Mouse (Mus musculus) liver, embryonic 11.5 days (tissue): ENCODE results near the gene Calcb. TPM values are rescaled to one million over a fixed set of nuclear protein-coding genes. Genes with fewer than 3 reads are reported as not detected.
"Not testable (repeated sequence)": the region's sequence is repeated elsewhere in the genome, so short reads cannot be mapped to it uniquely, and the experiment has no call there.

Source experiments
- ATAC-seq: fragments of 200-750 bp; cut with Nextera tagmentation; replicated peaks from 2 replicates; pipeline ENCODE4 v1.8.0; 2017; ENCODE audit warnings: moderate number of reproducible peaks, mild to moderate bottlenecking, moderate TSS enrichment, moderate library complexity; ENCODE audit not compliant: low FRiP score
- DNase-seq: peaks from one replicate; pipeline ENCODE4 v3.0.0-alpha.2; 2017; ENCODE audit warnings: low spot score
- H3K27ac ChIP-seq: fragments of 300-500 bp; sonication (generic); 2 replicates; pipeline ENCODE4 v1.5.1; 2014; ENCODE audit warnings: mild to moderate bottlenecking, low read depth, low read length, control low read depth
- H3K27me3 ChIP-seq: fragments of 300-500 bp; sonication (generic); replicated peaks from 2 replicates; pipeline ENCODE4 v1.6.1; 2014; ENCODE audit warnings: low read length, mixed read lengths; ENCODE audit not compliant: control insufficient read depth, insufficient read depth
- H3K36me3 ChIP-seq: fragments of 300-500 bp; sonication (generic); 2 replicates; pipeline ENCODE4 v1.6.1; 2014; ENCODE audit warnings: mild to moderate bottlenecking, low read length, moderate library complexity, mixed read lengths; ENCODE audit not compliant: control insufficient read depth, insufficient read depth
- H3K4me1 ChIP-seq: fragments of 300-500 bp; sonication (generic); replicated peaks from 2 replicates; pipeline ENCODE4 v1.6.1; 2014; ENCODE audit warnings: low read length, mixed read lengths; ENCODE audit not compliant: control insufficient read depth, insufficient read depth
- H3K4me2 ChIP-seq: fragments of 300-500 bp; sonication (generic); 2 replicates; pipeline ENCODE4 v1.6.1; 2014; ENCODE audit warnings: mild to moderate bottlenecking, control low read depth, moderate library complexity
- H3K4me3 ChIP-seq: fragments of 300-500 bp; sonication (generic); 2 replicates; pipeline ENCODE4 v1.5.1; 2014; ENCODE audit warnings: low read depth, low read length, control low read depth
- H3K9ac ChIP-seq: fragments of 300-500 bp; sonication (generic); 2 replicates; pipeline ENCODE4 v1.6.1; 2014; ENCODE audit warnings: low read depth, low read length, control low read depth
- H3K9me3 ChIP-seq: fragments of 300-500 bp; sonication (generic); 2 replicates; pipeline ENCODE4 v1.6.1; 2016; ENCODE audit warnings: low read length, inconsistent platforms, mixed read lengths; ENCODE audit not compliant: control insufficient read depth
- WGBS: fragments of 180-500 bp; shearing (Covaris S2); extraction: QIAGEN DNeasy Blood & Tissue Kit; methylation state at CpG from one replicate; pipeline ENCODE4 v1.1.7; 2014; 5-methylcytosine and 5-hydroxymethylcytosine counted together
- polyA plus RNA-seq: library from polyadenylated mRNA; unstranded; fragments of >200 nt; fragmentation: Nextera tagmentation; extraction: Ambion mirVana; gene quantifications from 2 replicates; pipeline ENCODE4 v1.2.1, GENCODE M21; 2014

Calcb gene
- polyA plus RNA-seq, 1 experiment from 2014 or later = not detected

GRCm38 (mm10) chr7:114719381-114720131, 1.1 kb downstream of the Calcb start:
- no peaks in the 10 kb centered on the region for H3K36me3 ChIP-seq
- peak overlapping the region; percentile 9; the same call in 1 of the 2 replicates for H3K4me2 ChIP-seq
- DNase-seq (no peak), ATAC-seq (0 out of 2 replicates have a peak, but pooled peaks have one; percentile 18)
- H3K27ac ChIP-seq = no peak overlapping the region
- 6% methylated on average over 17 of the region's 17 CpGs for WGBS
- H3K9ac ChIP-seq = no peak overlapping the region
- H3K4me3 ChIP-seq = no peak overlapping the region
- no peaks in the 10 kb centered on the region for H3K4me1 ChIP-seq
- H3K9me3 ChIP-seq = no peaks in the 10 kb centered on the region
- peaks cover 36% of the 10 kb centered on the region for H3K27me3 ChIP-seq

- WGBS = 60% methylated on average over 4 of the region's 4 CpGs
- H3K4me2 ChIP-seq, H3K4me1 ChIP-seq, H3K4me3 ChIP-seq, H3K27me3 ChIP-seq, DNase-seq, ATAC-seq, H3K9me3 ChIP-seq, H3K9ac ChIP-seq, H3K36me3 ChIP-seq, H3K27ac ChIP-seq: not testable (repeated sequence)
Observed at GRCm38 (mm10) chr7:114729696-114730095, 11.3 kb downstream of the Calcb start.

GRCm38 (mm10) chr7:114731175-114731574, 12.7 kb downstream of the Calcb start:
- DNase-seq (no peak), ATAC-seq (no peak)
- Histone ChIP-seq H3K36me3 (no peaks in the 10 kb centered on the region), H3K4me2 (no peak overlapping the region), H3K4me1 (no peaks in the 10 kb centered on the region), H3K9me3 (no peaks in the 10 kb centered on the region), H3K9ac (no peak overlapping the region), H3K4me3 (no peak overlapping the region), H3K27ac (no peak overlapping the region), H3K27me3 (no peaks in the 10 kb centered on the region)
- 65% methylated on average over 6 of the region's 6 CpGs for WGBS

- not testable (repeated sequence) for H3K4me1 ChIP-seq, H3K27me3 ChIP-seq, H3K4me2 ChIP-seq, H3K36me3 ChIP-seq, H3K9me3 ChIP-seq, H3K9ac ChIP-seq, H3K27ac ChIP-seq, DNase-seq, ATAC-seq, H3K4me3 ChIP-seq
- 35% methylated on average over 4 of the region's 4 CpGs for WGBS
Observed at GRCm38 (mm10) chr7:114731700-114732099, 13.3 kb downstream of the Calcb start.

GRCm38 (mm10) chr7:114736256-114736655, 17.8 kb downstream of the Calcb start:
- ATAC-seq = no peak
- WGBS = 77% methylated on average over 5 of the region's 5 CpGs
- H3K9me3 ChIP-seq = no peaks in the 10 kb centered on the region
- no peak for DNase-seq
- H3K4me3 ChIP-seq = no peak overlapping the region
- H3K9ac ChIP-seq = no peak overlapping the region
- no peaks in the 10 kb centered on the region for H3K27me3 ChIP-seq
- no peak overlapping the region for H3K4me2 ChIP-seq
- H3K36me3 ChIP-seq = no peaks in the 10 kb centered on the region
- no peak overlapping the region for H3K27ac ChIP-seq
- H3K4me1 ChIP-seq = no peaks in the 10 kb centered on the region

- no peak overlapping the region for H3K4me3 ChIP-seq
- H3K4me2 ChIP-seq = no peak overlapping the region
- ATAC-seq (no peak), DNase-seq (no peak)
- H3K9me3 ChIP-seq = no peaks in the 10 kb centered on the region
- H3K9ac ChIP-seq = no peak overlapping the region
- no peaks in the 10 kb centered on the region for H3K4me1 ChIP-seq
- H3K27ac ChIP-seq = no peak overlapping the region
- H3K27me3 ChIP-seq = no peaks in the 10 kb centered on the region
- H3K36me3 ChIP-seq = no peaks in the 10 kb centered on the region
Observed at GRCm38 (mm10) chr7:114738166-114738565, 19.7 kb downstream of the Calcb start.

- H3K9me3 ChIP-seq = no peaks in the 10 kb centered on the region
- no peak overlapping the region for H3K27ac ChIP-seq
- H3K27me3 ChIP-seq = peaks cover 2% of the 10 kb centered on the region; the same call in 1 of the 2 replicates
- H3K36me3 ChIP-seq = no peaks in the 10 kb centered on the region
- no peak overlapping the region for H3K9ac ChIP-seq
- ATAC-seq (no peak), DNase-seq (no peak)
- H3K4me1 ChIP-seq = no peaks in the 10 kb centered on the region
- H3K4me3 ChIP-seq = no peak overlapping the region
- 49% methylated on average over 6 of the region's 6 CpGs for WGBS
- no peak overlapping the region for H3K4me2 ChIP-seq
Observed at GRCm38 (mm10) chr7:114740360-114741165, 22.1 kb downstream of the Calcb start.

GRCm38 (mm10) chr7:114743022-114743780, 24.8 kb downstream of the Calcb start, which contains the start of gene Insc:
Insc (plus strand) TSS chr7:114743694.
- H3K9me3 ChIP-seq = no peaks in the 10 kb centered on the region
- H3K27ac ChIP-seq = no peak within 1 kb of the TSS
- H3K9ac ChIP-seq = no peak within 1 kb of the TSS
- peaks cover 10% of the 10 kb centered on the region for H3K27me3 ChIP-seq
- no peaks in the 10 kb centered on the region for H3K36me3 ChIP-seq
- no peaks in the 10 kb centered on the region for H3K4me1 ChIP-seq
- no peak within 1 kb of the TSS for H3K4me2 ChIP-seq
- no peak for DNase-seq
- WGBS = 64% methylated on average over 5 of the region's 5 CpGs
- no peak for ATAC-seq
- no peak within 1 kb of the TSS for H3K4me3 ChIP-seq
